Mouse (Mus musculus) forebrain, embryonic 14.5 days (tissue): Measurements from ENCODE around the gene Nexn. TPM values are rescaled to one million over a fixed set of nuclear protein-coding genes. Genes with fewer than 3 reads are reported as not detected.
A peak's percentile ranks its signal among the peaks of the same experiment; 100 is the strongest.

Experiments
- ATAC-seq: fragments of 200-750 bp; cut with Nextera tagmentation; 2 replicates; pipeline ENCODE4 v1.8.0; 2017; ENCODE audit warnings: mild to moderate bottlenecking, moderate library complexity
- DNase-seq: peaks from one replicate; pipeline ENCODE4 v3.0.0-alpha.2; 2015; ENCODE audit warnings: low spot score
- H3K27ac ChIP-seq: fragments of 300-500 bp; sonication (generic); 2 replicates; pipeline ENCODE4 v1.5.1; 2014; ENCODE audit warnings: low read depth, mild to moderate bottlenecking, control low read depth, low read length, moderate library complexity
- H3K27me3 ChIP-seq: fragments of 300-500 bp; sonication (generic); replicated peaks from 2 replicates; pipeline ENCODE4 v1.6.1; 2014; ENCODE audit warnings: low read length, control low read depth, mixed read lengths; ENCODE audit not compliant: control insufficient read depth, insufficient read depth
- H3K36me3 ChIP-seq: fragments of 300-500 bp; sonication (generic); 2 replicates; pipeline ENCODE4 v1.6.1; 2014; ENCODE audit warnings: low read length, control low read depth; ENCODE audit not compliant: control insufficient read depth, insufficient read depth
- H3K4me1 ChIP-seq: fragments of 300-500 bp; sonication (generic); 2 replicates; pipeline ENCODE4 v1.6.1; 2014; ENCODE audit warnings: antibody characterized with exemption, low read length, control low read depth; ENCODE audit not compliant: control insufficient read depth, insufficient read depth
- H3K4me2 ChIP-seq: fragments of 300-500 bp; sonication (generic); 2 replicates; pipeline ENCODE4 v1.6.1; 2014; ENCODE audit warnings: mild to moderate bottlenecking, control low read depth, low read length
- H3K4me3 ChIP-seq: fragments of 300-500 bp; sonication (generic); 2 replicates; pipeline ENCODE4 v1.5.1; 2014; ENCODE audit warnings: low read depth, low read length, control low read depth
- H3K9ac ChIP-seq: fragments of 300-500 bp; sonication (generic); 2 replicates; pipeline ENCODE4 v1.6.1; 2014; ENCODE audit warnings: mild to moderate bottlenecking, low read length, control low read depth, moderate library complexity
- H3K9me3 ChIP-seq: fragments of 300-500 bp; sonication (generic); replicated peaks from 2 replicates; pipeline ENCODE4 v1.6.1; 2016; ENCODE audit warnings: low read length, control low read depth, mixed read lengths; ENCODE audit not compliant: control insufficient read depth
- WGBS: fragments of 180-500 bp; shearing (Covaris S2); extraction: QIAGEN DNeasy Blood & Tissue Kit; methylation state at CpG from one replicate; pipeline ENCODE4 v1.1.7; 2014; 5-methylcytosine and 5-hydroxymethylcytosine counted together
- polyA plus RNA-seq: library from polyadenylated mRNA; unstranded; fragments of >200 nt; fragmentation: Nextera tagmentation; extraction: Ambion mirVana; gene quantifications from 2 replicates; pipeline ENCODE4 v1.2.1, GENCODE M21; 2014

The Nexn gene
- polyA plus RNA-seq, 1 experiment from 2014 or later = 1.8 TPM

- Histone ChIP-seq H3K9me3 (no peaks in the 10 kb centered on the region), H3K27me3 (no peaks in the 10 kb centered on the region), H3K36me3 (peaks cover 55% of the 10 kb centered on the region), H3K27ac (no peak overlapping the region), H3K4me3 (no peak overlapping the region), H3K4me2 (no peak overlapping the region), H3K9ac (no peak overlapping the region), H3K4me1 (no peaks in the 10 kb centered on the region)
- WGBS = 93% methylated on average over 1 of the region's 1 CpGs
- ATAC-seq (no peak), DNase-seq (no peak)
Observed at GRCm38 (mm10) chr3:152235805-152236204, 30.3 kb downstream of the Nexn start.

GRCm38 (mm10) chr3:152235238-152235637 is 30.9 kb downstream of the Nexn start:
- H3K4me3 ChIP-seq = no peak overlapping the region
- H3K36me3 ChIP-seq = peaks cover 61% of the 10 kb centered on the region
- H3K9ac ChIP-seq = no peak overlapping the region
- H3K9me3 ChIP-seq = no peaks in the 10 kb centered on the region
- WGBS = 100% methylated on average over 1 of the region's 1 CpGs
- ATAC-seq (no peak), DNase-seq (no peak)
- H3K4me1 ChIP-seq = no peaks in the 10 kb centered on the region
- no peak overlapping the region for H3K4me2 ChIP-seq
- no peaks in the 10 kb centered on the region for H3K27me3 ChIP-seq
- H3K27ac ChIP-seq = no peak overlapping the region

GRCm38 (mm10) chr3:152231333-152232100 is 34.6 kb downstream of the Nexn start:
- ATAC-seq (no peak), DNase-seq (no peak)
- WGBS = 51% methylated on average over 6 of the region's 6 CpGs
- Histone ChIP-seq H3K9me3 (no peaks in the 10 kb centered on the region), H3K27me3 (no peaks in the 10 kb centered on the region), H3K27ac (no peak overlapping the region), H3K4me3 (no peak overlapping the region), H3K4me1 (no peaks in the 10 kb centered on the region), H3K36me3 (peaks cover 69% of the 10 kb centered on the region), H3K9ac (no peak overlapping the region), H3K4me2 (no peak overlapping the region)

- H3K4me3 ChIP-seq = no peak overlapping the region
- DNase-seq (no peak), ATAC-seq (no peak)
- no peaks in the 10 kb centered on the region for H3K27me3 ChIP-seq
- H3K4me1 ChIP-seq = no peaks in the 10 kb centered on the region
- no peak overlapping the region for H3K9ac ChIP-seq
- WGBS = 91% methylated on average over 5 of the region's 5 CpGs
- no peak overlapping the region for H3K4me2 ChIP-seq
- no peak overlapping the region for H3K27ac ChIP-seq
- H3K36me3 ChIP-seq = peaks cover 80% of the 10 kb centered on the region
- no peaks in the 10 kb centered on the region for H3K9me3 ChIP-seq
Observed at GRCm38 (mm10) chr3:152229271-152229670, 36.9 kb downstream of the Nexn start.

- H3K36me3 ChIP-seq = peaks cover 81% of the 10 kb centered on the region
- WGBS = 94% methylated on average over 7 of the region's 7 CpGs
Observed at GRCm38 (mm10) chr3:152228843-152229242, 37.3 kb downstream of the Nexn start.

GRCm38 (mm10) chr3:152225906-152226305 is 40.2 kb downstream of the Nexn start:
- Histone ChIP-seq H3K4me2 (no peak overlapping the region), H3K27me3 (no peaks in the 10 kb centered on the region), H3K4me3 (no peak overlapping the region), H3K9ac (no peak overlapping the region), H3K9me3 (no peaks in the 10 kb centered on the region), H3K36me3 (peaks cover 89% of the 10 kb centered on the region), H3K4me1 (no peaks in the 10 kb centered on the region), H3K27ac (no peak overlapping the region)
- 85% methylated on average over 7 of the region's 7 CpGs for WGBS
- DNase-seq (no peak), ATAC-seq (no peak)

More at GRCm38 (mm10) chr3:152228843-152229242, 37.3 kb downstream of the Nexn start:
- no peaks in the 10 kb centered on the region for H3K27me3 ChIP-seq
- H3K4me1 ChIP-seq = no peaks in the 10 kb centered on the region
- H3K9me3 ChIP-seq = no peaks in the 10 kb centered on the region
- H3K4me3 ChIP-seq = no peak overlapping the region
- DNase-seq = no peak
- H3K4me2 ChIP-seq = no peak overlapping the region
- no peak overlapping the region for H3K27ac ChIP-seq
- ATAC-seq = no peak
- no peak overlapping the region for H3K9ac ChIP-seq

- Histone ChIP-seq H3K4me2 (no peak overlapping the region), H3K9me3 (no peaks in the 10 kb centered on the region), H3K36me3 (peaks cover 89% of the 10 kb centered on the region), H3K27me3 (no peaks in the 10 kb centered on the region), H3K4me3 (no peak overlapping the region), H3K27ac (no peak overlapping the region), H3K4me1 (no peaks in the 10 kb centered on the region), H3K9ac (no peak overlapping the region)
- ATAC-seq (no peak), DNase-seq (no peak)
Observed at GRCm38 (mm10) chr3:152224918-152225317, 41.2 kb downstream of the Nexn start.

- H3K36me3 ChIP-seq = peaks cover 29% of the 10 kb centered on the region
- H3K9me3 ChIP-seq = no peaks in the 10 kb centered on the region
- no peaks in the 10 kb centered on the region for H3K27me3 ChIP-seq
- peak overlapping the region; percentile 97 for H3K4me2 ChIP-seq
- WGBS = 37% methylated on average over 3 of the region's 3 CpGs
- H3K27ac ChIP-seq = no peak overlapping the region
- peak overlapping the region; percentile 93; the same call in 1 of the 2 replicates for H3K4me3 ChIP-seq
- H3K4me1 ChIP-seq = peaks cover 25% of the 10 kb centered on the region
- ATAC-seq (no peak), DNase-seq (no peak)
- peak overlapping the region; percentile 100; the same call in 1 of the 2 replicates for H3K9ac ChIP-seq
Observed at GRCm38 (mm10) chr3:152213416-152213815, 52.7 kb downstream of the Nexn start.

- Histone ChIP-seq H3K4me2 (peak overlapping the region; percentile 97), H3K36me3 (peaks cover 13% of the 10 kb centered on the region), H3K9me3 (no peaks in the 10 kb centered on the region), H3K27ac (0 out of 2 replicates have a peak overlapping the region, but pooled peaks have one; percentile 100), H3K9ac (peak overlapping the region; percentile 100), H3K4me3 (peak overlapping the region; percentile 93), H3K27me3 (no peaks in the 10 kb centered on the region), H3K4me1 (peaks cover 25% of the 10 kb centered on the region)
- no peak for ATAC-seq
- DNase-seq = no peak
- WGBS = 41% methylated on average over 7 of the region's 7 CpGs
Observed at GRCm38 (mm10) chr3:152211731-152212279, 54.3 kb downstream of the Nexn start.
